Mouse (Mus musculus) 416B (cell line): Measurements from ENCODE around the gene Robo4.

ENCODE experiments used
- DNase-seq: peaks from one replicate; pipeline ENCODE4 v3.0.0; 2011; ENCODE audit warnings: low read depth

Robo4 gene

GRCm38 (mm10) chr9:37402501-37402900 is 804 bp downstream of the Robo4 start:
- no peak for DNase-seq

GRCm38 (mm10) chr9:37403011-37403410 is 1.3 kb downstream of the Robo4 start:
- no peak for DNase-seq

- DNase-seq = peak; percentile 57
Measured at GRCm38 (mm10) chr9:37406372-37406771, 4.7 kb downstream of the Robo4 start.

- DNase-seq = no peak
Measured at GRCm38 (mm10) chr9:37407850-37408502, 6.3 kb downstream of the Robo4 start.

- no peak for DNase-seq
Measured at GRCm38 (mm10) chr9:37409698-37410445, 8.2 kb downstream of the Robo4 start.

GRCm38 (mm10) chr9:37412989-37413388 is 11.3 kb downstream of the Robo4 start:
- no peak for DNase-seq

- no peak for DNase-seq
Measured at GRCm38 (mm10) chr9:37414666-37415065, 13.0 kb downstream of the Robo4 start.

- peak; percentile 43 for DNase-seq
Measured at GRCm38 (mm10) chr9:37418791-37419190, 17.1 kb downstream of the Robo4 start.

GRCm38 (mm10) chr9:37420676-37421075 is 19.0 kb downstream of the Robo4 start:
- DNase-seq = no peak

- DNase-seq = no peak
Measured at GRCm38 (mm10) chr9:37421239-37421638, 19.5 kb downstream of the Robo4 start.

- DNase-seq = no peak
Measured at GRCm38 (mm10) chr9:37429326-37429725, 27.6 kb downstream of the Robo4 start.

GRCm38 (mm10) chr9:37430582-37430981 is 28.9 kb downstream of the Robo4 start:
- peak; percentile 90 for DNase-seq

- peak; percentile 77 for DNase-seq
Measured at GRCm38 (mm10) chr9:37432026-37432666, 30.4 kb downstream of the Robo4 start.

- peak; percentile 71 for DNase-seq
Measured at GRCm38 (mm10) chr9:37432720-37433421, 31.2 kb downstream of the Robo4 start, which contains the start of gene Robo3. TSS of gene Robo3 (minus strand) at chr9:37433246.

GRCm38 (mm10) chr9:37433823-37434560 is 32.3 kb downstream of the Robo4 start:
- peak; percentile 96 for DNase-seq

- DNase-seq = no peak
Measured at GRCm38 (mm10) chr9:37434932-37435331, 33.2 kb downstream of the Robo4 start.

- peak; percentile 34 for DNase-seq
Measured at GRCm38 (mm10) chr9:37435616-37436015, 33.9 kb downstream of the Robo4 start.

- no peak for DNase-seq
Measured at GRCm38 (mm10) chr9:37437772-37438735, 36.4 kb downstream of the Robo4 start.

- DNase-seq = no peak
Measured at GRCm38 (mm10) chr9:37452401-37452800, 50.7 kb downstream of the Robo4 start.

- DNase-seq = no peak
Measured at GRCm38 (mm10) chr9:37453328-37453727, 51.6 kb downstream of the Robo4 start.
